Mouse (Mus musculus): ENCODE data around the gene Stat5a.
A peak's percentile ranks its signal among the peaks of the same experiment; 100 is the strongest.

Gene Stat5a

GRCm38 (mm10) chr11:100896078-100896477, 36.9 kb downstream of the Stat5a start:
- no peak for DNase-seq (ENCODE audit: low read depth, low spot score)

GRCm38 (mm10) chr11:100897294-100898231, 38.4 kb downstream of the Stat5a start:
- DNase-seq (ENCODE audit: low read depth, low spot score), result peak; percentile 69

- no peak for DNase-seq (ENCODE audit: low read depth, low spot score)
Measured at GRCm38 (mm10) chr11:100898441-100899199, 39.5 kb downstream of the Stat5a start.

- DNase-seq (ENCODE audit: low read depth, low spot score), result peak; percentile 84
Measured at GRCm38 (mm10) chr11:100904580-100905351, 45.6 kb downstream of the Stat5a start.

- DNase-seq (ENCODE audit: low read depth, low spot score), result no peak
Measured at GRCm38 (mm10) chr11:100905929-100906328, 46.8 kb downstream of the Stat5a start.

GRCm38 (mm10) chr11:100906885-100907284, 47.7 kb downstream of the Stat5a start:
- DNase-seq (ENCODE audit: low read depth, low spot score), result no peak

GRCm38 (mm10) chr11:100908112-100908511, 49.0 kb downstream of the Stat5a start:
- DNase-seq (ENCODE audit: low read depth, low spot score), result no peak

GRCm38 (mm10) chr11:100908567-100908966, 49.4 kb downstream of the Stat5a start:
- no peak for DNase-seq (ENCODE audit: low read depth, low spot score)

- DNase-seq (ENCODE audit: low read depth, low spot score), result no peak
Measured at GRCm38 (mm10) chr11:100912401-100913155, 53.4 kb downstream of the Stat5a start.

- DNase-seq (ENCODE audit: low read depth, low spot score), result no peak
Measured at GRCm38 (mm10) chr11:100914415-100914814, 55.3 kb downstream of the Stat5a start.

GRCm38 (mm10) chr11:100915063-100915462, 55.9 kb downstream of the Stat5a start:
- no peak for DNase-seq (ENCODE audit: low read depth, low spot score)

GRCm38 (mm10) chr11:100916432-100916971, 57.4 kb downstream of the Stat5a start:
- DNase-seq (ENCODE audit: low read depth, low spot score), result no peak

GRCm38 (mm10) chr11:100918007-100918406, 58.9 kb downstream of the Stat5a start:
- DNase-seq (ENCODE audit: low read depth, low spot score), result no peak

- DNase-seq (ENCODE audit: low read depth, low spot score), result no peak
Measured at GRCm38 (mm10) chr11:100920887-100921624, 61.9 kb downstream of the Stat5a start.

GRCm38 (mm10) chr11:100924386-100924919, 65.3 kb downstream of the Stat5a start:
- no peak for DNase-seq (ENCODE audit: low read depth, low spot score)

GRCm38 (mm10) chr11:100927386-100927785, 68.2 kb downstream of the Stat5a start:
- no peak for DNase-seq (ENCODE audit: low read depth, low spot score)

GRCm38 (mm10) chr11:100930611-100931010, 71.5 kb downstream of the Stat5a start:
- no peak for DNase-seq (ENCODE audit: low read depth, low spot score)

GRCm38 (mm10) chr11:100931254-100931921, 72.2 kb downstream of the Stat5a start:
- DNase-seq (ENCODE audit: low read depth, low spot score), result peak; percentile 86

All from CD4-positive helper T cell, adult 2 months (primary cell).